13 mouse cellular contexts compared by ENCODE assay signal in the genomic region with DNA sequence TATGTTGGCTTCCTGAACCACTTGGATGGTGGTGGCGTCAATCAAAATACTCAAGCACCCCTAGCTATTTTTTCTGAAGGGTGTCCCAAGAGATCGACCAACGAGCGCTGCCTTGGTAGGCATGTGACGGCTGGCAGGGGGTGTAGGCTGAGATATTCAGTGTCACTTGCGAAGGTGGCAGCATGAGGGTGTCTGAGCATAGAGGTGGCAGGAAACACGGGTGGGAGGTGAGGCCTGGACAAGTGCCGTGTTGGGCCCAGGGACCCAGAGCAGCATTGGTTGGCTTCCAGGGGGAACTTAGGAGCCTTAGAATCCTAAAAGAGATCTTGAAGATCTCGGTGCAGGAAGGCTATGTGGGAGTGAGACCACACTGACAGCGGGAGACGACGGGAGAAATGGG. TPM values are rescaled to one million over a fixed set of nuclear protein-coding genes. Genes with fewer than 3 reads are reported as not detected.
"Had no signal": no experiment of that assay in that cellular context is flagged by ENCODE, and none has a peak within 500 bp of the region (broad histone marks: within the 10 kb centered on the region; RNA-seq: fewer than 3 reads in every experiment).

No protein-coding gene starts in this region.

- H3K4me2 ChIP-seq: liver, embryonic 11.5 days; liver, embryonic 15.5 days; midbrain, embryonic 13.5 days had no signal

- H3K9me3 ChIP-seq: limb, embryonic 10.5 days; liver, embryonic 15.5 days; midbrain, embryonic 13.5 days had no signal

- H3K4me3 ChIP-seq: limb, embryonic 10.5 days; liver, embryonic 15.5 days; midbrain, embryonic 13.5 days had no signal

- H3K9ac ChIP-seq: liver, embryonic 15.5 days; midbrain, embryonic 13.5 days had no signal

- ATAC-seq: lung, postnatal 0 days; midbrain, embryonic 13.5 days had no signal

- DNase-seq: kidney, adult 8-10 months; kidney, postnatal 25 days; lung, adult 2 months; lung, postnatal 36 days; thymus, adult 18-20 months; thymus, postnatal 14 days had no signal

- H3K36me3 ChIP-seq: limb, embryonic 10.5 days; liver, embryonic 15.5 days; midbrain, embryonic 13.5 days had no signal

- H3K27ac ChIP-seq: limb, embryonic 10.5 days; liver, embryonic 15.5 days; midbrain, embryonic 13.5 days; stomach, postnatal 0 days had no signal

RNA-seq across cellular contexts. Expression of a gene that starts 6.7 kb away (rescaled TPM):
- total RNA-seq: megakaryocyte progenitor cell, adult 5-6 weeks had no signal
- polyA plus RNA-seq: limb, embryonic 10.5 days; liver, embryonic 15.5 days had no signal
